Mouse (Mus musculus) midbrain, embryonic 12.5 days (tissue): Measurements from ENCODE around the gene Gm20388. TPM values are rescaled to one million over a fixed set of nuclear protein-coding genes. Genes with fewer than 3 reads are reported as not detected.

Experiments
- ATAC-seq: fragments of 200-750 bp; cut with Nextera tagmentation; 2 replicates; pipeline ENCODE4 v1.8.0; 2017; ENCODE audit warnings: low read depth, moderate TSS enrichment, moderate library complexity; ENCODE audit not compliant: low FRiP score
- H3K27ac ChIP-seq: fragments of 300-500 bp; sonication (generic); replicated peaks from 2 replicates; pipeline ENCODE4 v1.5.1; 2016; ENCODE audit warnings: mild to moderate bottlenecking
- H3K27me3 ChIP-seq: fragments of 300-500 bp; sonication (generic); 2 replicates; pipeline ENCODE4 v1.6.1; 2016; ENCODE audit warnings: mild to moderate bottlenecking
- H3K36me3 ChIP-seq: fragments of 300-500 bp; sonication (generic); 2 replicates; pipeline ENCODE4 v1.6.1; 2016
- H3K4me1 ChIP-seq: fragments of 300-500 bp; sonication (generic); 2 replicates; pipeline ENCODE4 v1.6.1; 2016
- H3K4me2 ChIP-seq: fragments of 300-500 bp; sonication (generic); replicated peaks from 2 replicates; pipeline ENCODE4 v1.6.1; 2016; ENCODE audit warnings: mild to moderate bottlenecking, moderate library complexity
- H3K4me3 ChIP-seq: fragments of 300-500 bp; sonication (generic); 2 replicates; pipeline ENCODE4 v1.5.1; 2016; ENCODE audit warnings: mild to moderate bottlenecking
- H3K9ac ChIP-seq: fragments of 300-500 bp; sonication (generic); replicated peaks from 2 replicates; pipeline ENCODE4 v1.6.1; 2016; ENCODE audit warnings: mild to moderate bottlenecking, moderate library complexity
- H3K9me3 ChIP-seq: fragments of 300-500 bp; sonication (generic); 2 replicates; pipeline ENCODE4 v1.6.1; 2016; ENCODE audit warnings: mild to moderate bottlenecking
- WGBS: fragments of 180-500 bp; shearing (Covaris S2); methylation state at CpG from one replicate; pipeline ENCODE4 v1.1.7; 2016; 5-methylcytosine and 5-hydroxymethylcytosine counted together
- polyA plus RNA-seq: library from polyadenylated mRNA; unstranded; fragments of >200 nt; fragmentation: Nextera tagmentation; extraction: Ambion mirVana; gene quantifications from 2 replicates; pipeline ENCODE4 v1.2.1, GENCODE M21; 2016

The Gm20388 gene
- polyA plus RNA-seq, 1 experiment from 2014 or later, result not detected

- no peak overlapping the region for H3K4me3 ChIP-seq
- H3K4me2 ChIP-seq, result no peak overlapping the region
- H3K9ac ChIP-seq, result 0 out of 2 replicates have a peak overlapping the region, but pooled peaks have one; percentile 15
- H3K27me3 ChIP-seq, result no peaks in the 10 kb centered on the region
- no peak overlapping the region for H3K27ac ChIP-seq
- H3K9me3 ChIP-seq, result no peaks in the 10 kb centered on the region
- 82% methylated on average over 6 of the region's 6 CpGs for WGBS
- no peak for ATAC-seq
- H3K36me3 ChIP-seq, result peaks cover 15% of the 10 kb centered on the region
- H3K4me1 ChIP-seq, result peaks cover 38% of the 10 kb centered on the region
Observed at GRCm38 (mm10) chr8:120664566-120664965, 753.9 kb downstream of the Gm20388 start.

GRCm38 (mm10) chr8:120665726-120666455 lies 755.2 kb downstream of the Gm20388 start:
- no peak for ATAC-seq
- H3K9me3 ChIP-seq, result no peaks in the 10 kb centered on the region
- peak overlapping the region; percentile 90 for H3K4me3 ChIP-seq
- peak overlapping the region; percentile 97; the same call in 1 of the 2 replicates for H3K9ac ChIP-seq
- peak overlapping the region; percentile 93 for H3K4me2 ChIP-seq
- H3K27ac ChIP-seq, result no peak overlapping the region
- peaks cover 20% of the 10 kb centered on the region for H3K36me3 ChIP-seq
- no peaks in the 10 kb centered on the region for H3K27me3 ChIP-seq
- peaks cover 38% of the 10 kb centered on the region for H3K4me1 ChIP-seq
- 80% methylated on average over 3 of the region's 3 CpGs for WGBS

- H3K9me3 ChIP-seq, result no peaks in the 10 kb centered on the region
- WGBS, result 2% methylated on average over 17 of the region's 17 CpGs
- H3K4me1 ChIP-seq, result peaks cover 42% of the 10 kb centered on the region
- H3K9ac ChIP-seq, result peak overlapping the region; percentile 97
- H3K27ac ChIP-seq, result no peak overlapping the region
- H3K27me3 ChIP-seq, result no peaks in the 10 kb centered on the region
- peaks cover 30% of the 10 kb centered on the region for H3K36me3 ChIP-seq
- peak overlapping the region; percentile 90 for H3K4me3 ChIP-seq
- H3K4me2 ChIP-seq, result peak overlapping the region; percentile 93
- ATAC-seq, result no peak
Observed at GRCm38 (mm10) chr8:120666807-120667470, 756.3 kb downstream of the Gm20388 start.

- Histone ChIP-seq H3K27me3 (no peaks in the 10 kb centered on the region), H3K9me3 (no peaks in the 10 kb centered on the region), H3K9ac (peak within 1 kb of the TSS; percentile 97), H3K27ac (peak within 1 kb of the TSS; percentile 86), H3K4me1 (peaks cover 42% of the 10 kb centered on the region), H3K36me3 (peaks cover 38% of the 10 kb centered on the region), H3K4me3 (peak within 1 kb of the TSS; percentile 90), H3K4me2 (peak within 1 kb of the TSS; percentile 93)
- WGBS, result under 1% methylated on average over 77 of the region's 105 CpGs
- ATAC-seq, result peak; percentile 92
Observed at GRCm38 (mm10) chr8:120667561-120668373, 757.1 kb downstream of the Gm20388 start, which contains the start of the genes Gm27021 and Cox4i1. Gene Gm27021, minus strand, starts transcription at chr8:120668079. Gene Cox4i1, plus strand, starts transcription at chr8:120668222.

- ATAC-seq, result no peak; the same call in 1 of the 2 replicates
- Histone ChIP-seq H3K9me3 (no peaks in the 10 kb centered on the region), H3K4me3 (peak within 1 kb of the TSS; percentile 90), H3K36me3 (peaks cover 45% of the 10 kb centered on the region), H3K9ac (peak within 1 kb of the TSS; percentile 97), H3K27ac (peak within 1 kb of the TSS; percentile 86), H3K27me3 (no peaks in the 10 kb centered on the region), H3K4me1 (peaks cover 42% of the 10 kb centered on the region), H3K4me2 (peak within 1 kb of the TSS; percentile 93)
- WGBS, result under 1% methylated on average over 48 of the region's 51 CpGs
Observed at GRCm38 (mm10) chr8:120668374-120668905, 757.8 kb downstream of the Gm20388 start, which contains the start of gene Emc8. Gene Emc8, minus strand, starts transcription at chr8:120668573.

GRCm38 (mm10) chr8:120671775-120672174 lies 761.1 kb downstream of the Gm20388 start:
- peaks cover 53% of the 10 kb centered on the region for H3K36me3 ChIP-seq
- 47% methylated on average over 6 of the region's 6 CpGs for WGBS

GRCm38 (mm10) chr8:120672626-120673229 lies 762.1 kb downstream of the Gm20388 start:
- H3K36me3 ChIP-seq, result peaks cover 53% of the 10 kb centered on the region

More at GRCm38 (mm10) chr8:120671775-120672174, 761.1 kb downstream of the Gm20388 start:
- no peak overlapping the region for H3K4me2 ChIP-seq
- no peak overlapping the region for H3K9ac ChIP-seq
- no peak for ATAC-seq
- H3K27ac ChIP-seq, result no peak overlapping the region
- no peak overlapping the region for H3K4me3 ChIP-seq
- no peaks in the 10 kb centered on the region for H3K27me3 ChIP-seq
- no peaks in the 10 kb centered on the region for H3K9me3 ChIP-seq
- H3K4me1 ChIP-seq, result peaks cover 17% of the 10 kb centered on the region

GRCm38 (mm10) chr8:120673298-120673697 lies 762.7 kb downstream of the Gm20388 start:
- H3K27ac ChIP-seq, result no peak overlapping the region
- H3K4me3 ChIP-seq, result no peak overlapping the region
- no peaks in the 10 kb centered on the region for H3K27me3 ChIP-seq
- no peaks in the 10 kb centered on the region for H3K9me3 ChIP-seq
- H3K9ac ChIP-seq, result no peak overlapping the region
- ATAC-seq, result no peak
- peaks cover 12% of the 10 kb centered on the region for H3K4me1 ChIP-seq
- WGBS, result 96% methylated on average over 7 of the region's 7 CpGs
- no peak overlapping the region for H3K4me2 ChIP-seq
- peaks cover 53% of the 10 kb centered on the region for H3K36me3 ChIP-seq

More at GRCm38 (mm10) chr8:120672626-120673229, 762.1 kb downstream of the Gm20388 start:
- no peak overlapping the region for H3K27ac ChIP-seq
- no peaks in the 10 kb centered on the region for H3K27me3 ChIP-seq
- 93% methylated on average over 16 of the region's 16 CpGs for WGBS
- no peaks in the 10 kb centered on the region for H3K9me3 ChIP-seq
- H3K4me2 ChIP-seq, result no peak overlapping the region
- no peak overlapping the region for H3K9ac ChIP-seq
- no peak overlapping the region for H3K4me3 ChIP-seq
- ATAC-seq, result no peak
- peaks cover 12% of the 10 kb centered on the region for H3K4me1 ChIP-seq

GRCm38 (mm10) chr8:120675718-120676117 lies 765.1 kb downstream of the Gm20388 start:
- WGBS, result 75% methylated on average over 8 of the region's 8 CpGs
- ATAC-seq, result no peak

GRCm38 (mm10) chr8:120678447-120678846 lies 767.8 kb downstream of the Gm20388 start:
- no peak overlapping the region for H3K27ac ChIP-seq
- no peaks in the 10 kb centered on the region for H3K9me3 ChIP-seq
- H3K4me1 ChIP-seq, result no peaks in the 10 kb centered on the region
- H3K4me2 ChIP-seq, result no peak overlapping the region
- H3K36me3 ChIP-seq, result peaks cover 16% of the 10 kb centered on the region
- no peak overlapping the region for H3K4me3 ChIP-seq
- no peak overlapping the region for H3K9ac ChIP-seq
- H3K27me3 ChIP-seq, result peaks cover 6% of the 10 kb centered on the region; the same call in 1 of the 2 replicates
- WGBS, result 15% methylated on average over 10 of the region's 10 CpGs
- ATAC-seq, result 0 out of 2 replicates have a peak, but pooled peaks have one; percentile 6

More at GRCm38 (mm10) chr8:120675718-120676117, 765.1 kb downstream of the Gm20388 start:
- peaks cover 42% of the 10 kb centered on the region for H3K36me3 ChIP-seq
- 0 out of 2 replicates have a peak, but pooled peaks cover 4% of the 10 kb centered on the region for H3K4me1 ChIP-seq
- no peak overlapping the region for H3K27ac ChIP-seq
- no peaks in the 10 kb centered on the region; the same call in 1 of the 2 replicates for H3K27me3 ChIP-seq
- H3K4me2 ChIP-seq, result no peak overlapping the region
- H3K9me3 ChIP-seq, result no peaks in the 10 kb centered on the region
- H3K9ac ChIP-seq, result no peak overlapping the region
- no peak overlapping the region for H3K4me3 ChIP-seq
